Mouse (Mus musculus) lung, postnatal 0 days (tissue): ENCODE measurements around the gene Slc25a23.

Source experiments
- CTCF ChIP-seq: IDR thresholded peaks from 2 replicates; pipeline ENCODE4 v1.5.1; 2016; ENCODE audit warnings: antibody characterized with exemption, mild to moderate bottlenecking
- EP300 ChIP-seq: IDR thresholded peaks from 2 replicates; pipeline ENCODE4 v1.6.1; 2016; ENCODE audit warnings: antibody characterized with exemption, mild to moderate bottlenecking, control low read depth

- TF ChIP-seq CTCF, result no peak
- TF ChIP-seq EP300, result no peak
These were observed 47.4 kb upstream of the Slc25a23 start for GRCm38 (mm10) chr17:57107064-57107463.
